Mouse (Mus musculus): Measurements from ENCODE around the gene Trim42. TPM values are rescaled to one million over a fixed set of nuclear protein-coding genes. Genes with fewer than 3 reads are reported as not detected.

Gene Trim42
- total RNA-seq (2014; rRNA removed; ENCODE audit: low replicate concordance) (not detected in 2 replicates), polyA plus RNA-seq (2015; fragmentation: Nextera tagmentation; extraction: Ambion mirVana) (not detected in 2 replicates)

- no peak within 1 kb of the TSS for H3K4me3 ChIP-seq (ENCODE audit: low read depth, low read length)
Observed at GRCm38 (mm10) chr9:97369591-97369990, at the start of gene Trim42. Gene Trim42 (minus strand): TSS chr9:97369958.

GRCm38 (mm10) chr9:97414876-97415668 is 45.3 kb upstream of the Trim42 start:
- WGBS = 65% methylated on average over 6 of the region's 6 CpGs

More at GRCm38 (mm10) chr9:97369591-97369990, at the start of gene Trim42:
- H3K9ac ChIP-seq (replicated peaks; ENCODE audit: low read depth, low read length) = no peak within 1 kb of the TSS
- no peak for TF ChIP-seq CTCF (IDR thresholded peaks at IDR 0.05; ENCODE audit: low read depth)
- TF ChIP-seq EP300 (IDR thresholded peaks at IDR 0.05; ENCODE audit: low read depth) = no peak
- no peak for ATAC-seq (ENCODE audit: insufficient read depth, low read depth)
- H3K4me2 ChIP-seq (ENCODE audit: low read depth, low read length) = no peak within 1 kb of the TSS
- no peaks in the 10 kb centered on the region for H3K4me1 ChIP-seq (ENCODE audit: control insufficient read depth, insufficient read depth)
- H3K9me3 ChIP-seq (replicated peaks; ENCODE audit: control insufficient read depth, low read length) = no peaks in the 10 kb centered on the region
- no peak within 1 kb of the TSS for H3K27ac ChIP-seq (ENCODE audit: low read depth)
- no peaks in the 10 kb centered on the region for H3K27me3 ChIP-seq (ENCODE audit: control insufficient read depth, insufficient read depth, low read length)
- WGBS = 71% methylated on average over 7 of the region's 7 CpGs
- no peaks in the 10 kb centered on the region for H3K36me3 ChIP-seq (replicated peaks; ENCODE audit: control insufficient read depth, insufficient read depth, low read length)
- DNase-seq (ENCODE audit: low spot score) = no peak

GRCm38 (mm10) chr9:97408142-97408541 is 38.4 kb upstream of the Trim42 start:
- Histone ChIP-seq H3K27me3 (ENCODE audit: control insufficient read depth, insufficient read depth, low read length) (no peaks in the 10 kb centered on the region), H3K27ac (ENCODE audit: low read depth) (no peak overlapping the region), H3K9ac (replicated peaks; ENCODE audit: low read depth, low read length) (no peak overlapping the region), H3K36me3 (replicated peaks; ENCODE audit: control insufficient read depth, insufficient read depth, low read length) (no peaks in the 10 kb centered on the region), H3K4me3 (ENCODE audit: low read depth, low read length) (no peak overlapping the region), H3K4me2 (ENCODE audit: low read depth, low read length) (no peak overlapping the region), H3K4me1 (ENCODE audit: control insufficient read depth, insufficient read depth) (no peaks in the 10 kb centered on the region), H3K9me3 (replicated peaks; ENCODE audit: control insufficient read depth, low read length) (no peaks in the 10 kb centered on the region)
- ATAC-seq (ENCODE audit: insufficient read depth, low read depth) (no peak), DNase-seq (ENCODE audit: low spot score) (no peak)
- WGBS = 68% methylated on average over 2 of the region's 2 CpGs
- TF ChIP-seq EP300 (IDR thresholded peaks at IDR 0.05; ENCODE audit: low read depth) = no peak
- no peak for TF ChIP-seq CTCF (IDR thresholded peaks at IDR 0.05; ENCODE audit: low read depth)

More at GRCm38 (mm10) chr9:97414876-97415668, 45.3 kb upstream of the Trim42 start:
- Histone ChIP-seq H3K27ac (ENCODE audit: low read depth) (no peak overlapping the region), H3K4me2 (ENCODE audit: low read depth, low read length) (no peak overlapping the region), H3K36me3 (replicated peaks; ENCODE audit: control insufficient read depth, insufficient read depth, low read length) (no peaks in the 10 kb centered on the region), H3K4me1 (ENCODE audit: control insufficient read depth, insufficient read depth) (no peaks in the 10 kb centered on the region), H3K27me3 (ENCODE audit: control insufficient read depth, insufficient read depth, low read length) (no peaks in the 10 kb centered on the region), H3K9me3 (replicated peaks; ENCODE audit: control insufficient read depth, low read length) (no peaks in the 10 kb centered on the region), H3K9ac (replicated peaks; ENCODE audit: low read depth, low read length) (no peak overlapping the region), H3K4me3 (ENCODE audit: low read depth, low read length) (no peak overlapping the region)
- DNase-seq (ENCODE audit: low spot score) (no peak), ATAC-seq (ENCODE audit: insufficient read depth, low read depth) (no peak)
- no peak for TF ChIP-seq EP300 (IDR thresholded peaks at IDR 0.05; ENCODE audit: low read depth)
- TF ChIP-seq CTCF (IDR thresholded peaks at IDR 0.05; ENCODE audit: low read depth) = no peak

GRCm38 (mm10) chr9:97356441-97356840 is 13.3 kb downstream of the Trim42 start:
- Histone ChIP-seq H3K9ac (replicated peaks; ENCODE audit: low read depth, low read length) (no peak overlapping the region), H3K27me3 (ENCODE audit: control insufficient read depth, insufficient read depth, low read length) (no peaks in the 10 kb centered on the region), H3K4me3 (ENCODE audit: low read depth, low read length) (no peak overlapping the region), H3K27ac (ENCODE audit: low read depth) (no peak overlapping the region), H3K9me3 (replicated peaks; ENCODE audit: control insufficient read depth, low read length) (no peaks in the 10 kb centered on the region), H3K4me1 (ENCODE audit: control insufficient read depth, insufficient read depth) (no peaks in the 10 kb centered on the region), H3K36me3 (replicated peaks; ENCODE audit: control insufficient read depth, insufficient read depth, low read length) (no peaks in the 10 kb centered on the region), H3K4me2 (ENCODE audit: low read depth, low read length) (no peak overlapping the region)
- no peak for DNase-seq (ENCODE audit: low spot score)
- 73% methylated on average over 6 of the region's 6 CpGs for WGBS
- no peak for ATAC-seq (ENCODE audit: insufficient read depth, low read depth)
- TF ChIP-seq CTCF (IDR thresholded peaks at IDR 0.05; ENCODE audit: low read depth) (no peak), EP300 (IDR thresholded peaks at IDR 0.05; ENCODE audit: low read depth) (no peak)

- Histone ChIP-seq H3K4me3 (ENCODE audit: low read depth, low read length) (no peak overlapping the region), H3K9ac (replicated peaks; ENCODE audit: low read depth, low read length) (no peak overlapping the region), H3K27ac (ENCODE audit: low read depth) (no peak overlapping the region), H3K36me3 (replicated peaks; ENCODE audit: control insufficient read depth, insufficient read depth, low read length) (no peaks in the 10 kb centered on the region), H3K4me2 (ENCODE audit: low read depth, low read length) (no peak overlapping the region), H3K27me3 (ENCODE audit: control insufficient read depth, insufficient read depth, low read length) (no peaks in the 10 kb centered on the region), H3K9me3 (replicated peaks; ENCODE audit: control insufficient read depth, low read length) (no peaks in the 10 kb centered on the region), H3K4me1 (ENCODE audit: control insufficient read depth, insufficient read depth) (no peaks in the 10 kb centered on the region)
- ATAC-seq (ENCODE audit: insufficient read depth, low read depth) = peak; percentile 33; the same call in 1 of the 2 replicates
- WGBS = 55% methylated on average over 12 of the region's 12 CpGs
- no peak for TF ChIP-seq EP300 (IDR thresholded peaks at IDR 0.05; ENCODE audit: low read depth)
- no peak for TF ChIP-seq CTCF (IDR thresholded peaks at IDR 0.05; ENCODE audit: low read depth)
- peak; percentile 12 for DNase-seq (ENCODE audit: low spot score)
Observed at GRCm38 (mm10) chr9:97344767-97345297, 24.9 kb downstream of the Trim42 start.

Measured in heart, postnatal 0 days (tissue).